Mouse (Mus musculus) liver, embryonic 12.5 days (tissue): ENCODE results near the gene Cnga2. TPM values are rescaled to one million over a fixed set of nuclear protein-coding genes. Genes with fewer than 3 reads are reported as not detected.

Experiments used
- polyA plus RNA-seq: library from polyadenylated mRNA; unstranded; fragments of >200 nt; fragmentation: Nextera tagmentation; extraction: Ambion mirVana; gene quantifications from 2 replicates; pipeline ENCODE4 v1.2.1, GENCODE M21; 2016

Cnga2 gene
- polyA plus RNA-seq, 1 experiment from 2014 or later = 0.17 TPM

Other genes starting within 250 kb of the Cnga2 start
- gene Vma21, start 175.9 kb upstream of the Cnga2 start, polyA plus RNA-seq = 37.1 and 38.1 TPM in 2 replicates
- gene Gm1141, start 70.8 kb upstream of the Cnga2 start, polyA plus RNA-seq = not detected in 2 replicates
- 1.5 and 1.8 TPM in 2 replicates for gene Prrg3, start 29.2 kb upstream of the Cnga2 start, polyA plus RNA-seq
- not detected in 2 replicates for gene Fate1, start 18.9 kb upstream of the Cnga2 start, polyA plus RNA-seq
- not detected in 2 replicates for gene Magea4, start 230.2 kb downstream of the Cnga2 start, polyA plus RNA-seq